Comparison of ENCODE assay signal across 9 mouse cellular contexts in genomic region chr13:114987161-114987560, GRCm38 (mm10). TPM values are rescaled to one million over a fixed set of nuclear protein-coding genes. Genes with fewer than 3 reads are reported as not detected.
DNase-seq lines count a peak whose midpoint lies in the region; ATAC-seq lines count a peak whose summit lies in the region.
"Had no signal": no experiment of that assay in that cellular context is flagged by ENCODE, and none has a peak within 500 bp of the region (broad histone marks: within the 10 kb centered on the region; RNA-seq: fewer than 3 reads in every experiment).

No protein-coding gene starts in this region.

- peak; percentile 76 for ATAC-seq in megakaryocyte progenitor cell, adult 5-6 weeks (replicated peaks; ENCODE audit: poor library complexity)
- ATAC-seq in monocyte, adult 5-6 weeks (replicated peaks; ENCODE audit: insufficient number of reproducible peaks, low FRiP score, low TSS enrichment, poor library complexity, severe bottlenecking): no peak

- DNase-seq in adrenal gland, postnatal 14 days: peak; percentile 57
- DNase-seq in adrenal gland, postnatal 25 days: no peak
- DNase-seq in testis, postnatal 10 days (ENCODE audit: low spot score): peak; percentile 56
- DNase-seq in testis, postnatal 14 days (ENCODE audit: low spot score): no peak
- DNase-seq in kidney, adult 8-10 months: peak; percentile 31 to 47
- no peak for DNase-seq in layer of hippocampus, adult 8-10 months (ENCODE audit: low spot score in 2 of 2)
- DNase-seq: liver, embryonic 13.5 days had no signal

RNA-seq across cellular contexts. Expression of gene Itga2, which starts 55.3 kb away (rescaled TPM):
- 3.9 and 4.4 TPM in 2 replicates for total RNA-seq in adrenal gland, postnatal 14 days (2021)
- total RNA-seq in adrenal gland, postnatal 25 days (2021): 1.6 and 2.0 TPM in 2 replicates
- total RNA-seq in megakaryocyte progenitor cell, adult 5-6 weeks (2015): 0.32 and 0.37 TPM in 2 replicates
- total RNA-seq in megakaryocyte progenitor cell, adult 5-6 weeks (2017): 0.04 and 0.47 TPM in 2 replicates
- total RNA-seq in layer of hippocampus, adult 8-10 months (2022): under 1 TPM in 2 of 4 experiments, not detected in 2; 0.06 to 0.09 TPM
- 29.4 to 103 TPM (median 30.9 TPM) in 3 replicates for total RNA-seq in monocyte, adult 5-6 weeks (2017)

Comparison
In these comparisons a context has a peak if more than half of its experiments do, and no peak if none do; other contexts are left out.
1. DNase-seq: peak in adrenal gland, postnatal 14 days (single experiment), testis, postnatal 10 days (single experiment) and kidney, adult 8-10 months (2 of 2); none in adrenal gland, postnatal 25 days (single experiment), testis, postnatal 14 days (single experiment) and layer of hippocampus, adult 8-10 months (0 of 2).